Mouse (Mus musculus) forebrain, embryonic 12.5 days (tissue): ENCODE measurements at regions not wholly inside any gene's neighbourhood (a gene's known extent, or its start where the extent isn't known, plus 50 kb on each side); places are given as distances from the start of the nearest gene placed in this dataset.

Experiments
- ATAC-seq: fragments of 200-750 bp; cut with Nextera tagmentation; 2 replicates; pipeline ENCODE4 v1.8.0; 2017; ENCODE audit warnings: moderate TSS enrichment; ENCODE audit not compliant: low FRiP score
- H3K27ac ChIP-seq: fragments of 300-500 bp; sonication (generic); 2 replicates; pipeline ENCODE4 v1.5.1; 2016; ENCODE audit warnings: mild to moderate bottlenecking
- H3K27me3 ChIP-seq: fragments of 300-500 bp; sonication (generic); 2 replicates; pipeline ENCODE4 v1.6.1; 2016; ENCODE audit warnings: mild to moderate bottlenecking
- H3K36me3 ChIP-seq: fragments of 300-500 bp; sonication (generic); replicated peaks from 2 replicates; pipeline ENCODE4 v1.6.1; 2016; ENCODE audit warnings: mild to moderate bottlenecking
- H3K4me1 ChIP-seq: fragments of 300-500 bp; sonication (generic); 2 replicates; pipeline ENCODE4 v1.6.1; 2016
- H3K4me2 ChIP-seq: fragments of 300-500 bp; sonication (generic); 2 replicates; pipeline ENCODE4 v1.6.1; 2016; ENCODE audit warnings: mild to moderate bottlenecking, moderate library complexity
- H3K4me3 ChIP-seq: fragments of 300-500 bp; sonication (generic); replicated peaks from 2 replicates; pipeline ENCODE4 v1.5.1; 2016; ENCODE audit warnings: mild to moderate bottlenecking
- H3K9ac ChIP-seq: fragments of 300-500 bp; sonication (generic); 2 replicates; pipeline ENCODE4 v1.6.1; 2016; ENCODE audit warnings: mild to moderate bottlenecking
- H3K9me3 ChIP-seq: fragments of 300-500 bp; sonication (generic); 2 replicates; pipeline ENCODE4 v1.6.1; 2016
- WGBS: fragments of 180-500 bp; shearing (Covaris S2); methylation state at CpG from one replicate; pipeline ENCODE4 v1.1.7; 2016; 5-methylcytosine and 5-hydroxymethylcytosine counted together

DNA sequence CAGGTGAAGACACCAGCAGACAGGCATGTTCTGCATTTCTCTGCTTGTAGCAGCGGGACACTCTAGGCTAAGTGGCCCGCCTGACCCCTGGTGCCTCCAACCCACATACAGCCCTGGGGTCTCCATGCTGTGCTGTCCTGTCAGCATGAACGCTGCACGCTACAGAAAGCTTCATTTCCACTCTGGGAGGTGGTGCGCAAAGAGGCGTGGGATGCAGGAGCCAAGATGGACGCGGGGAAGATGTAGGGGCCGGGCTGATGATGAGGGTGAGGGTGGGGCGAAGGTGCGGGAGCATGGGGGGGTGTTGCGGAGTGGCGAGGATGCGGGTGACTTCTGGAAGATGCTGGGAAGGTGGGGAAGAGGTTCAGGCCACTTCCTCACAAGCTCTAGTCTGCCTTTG, 88.6 kb upstream of the Hmga2 start:
- Histone ChIP-seq H3K27ac (no peak overlapping the region), H3K27me3 (0 out of 2 replicates have a peak, but pooled peaks cover 8% of the 10 kb centered on the region), H3K9me3 (no peaks in the 10 kb centered on the region), H3K4me1 (peaks cover 5% of the 10 kb centered on the region), H3K4me2 (peak overlapping the region; percentile 44), H3K36me3 (no peaks in the 10 kb centered on the region), H3K9ac (no peak overlapping the region), H3K4me3 (peak overlapping the region; percentile 19)
- peak; percentile 17; the same call in 1 of the 2 replicates for ATAC-seq
- WGBS = 24% methylated on average over 14 of the region's 14 CpGs

DNA sequence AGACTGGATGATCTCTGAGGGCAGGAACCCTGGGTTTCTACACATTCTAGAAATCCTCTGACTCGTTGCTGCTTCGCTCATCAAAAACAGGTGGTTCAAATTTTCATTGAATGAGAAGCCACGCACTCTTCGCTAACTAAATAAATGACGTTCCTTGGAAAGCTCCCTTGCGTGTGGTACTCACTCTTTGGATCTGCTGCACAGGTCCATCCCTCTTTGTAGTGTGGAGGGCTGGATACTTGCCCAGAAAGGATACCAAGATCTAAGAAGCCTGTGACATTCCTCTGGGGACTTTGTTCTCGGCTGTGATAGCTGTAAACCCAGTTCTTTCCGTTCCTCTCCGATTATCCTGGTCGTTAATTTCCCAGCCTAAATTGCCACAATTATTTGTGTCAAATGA, 87.7 kb upstream of the Hmga2 start:
- no peaks in the 10 kb centered on the region for H3K36me3 ChIP-seq
- H3K4me3 ChIP-seq = no peak overlapping the region
- H3K4me1 ChIP-seq = peaks cover 5% of the 10 kb centered on the region
- peak overlapping the region; percentile 44; the same call in 1 of the 2 replicates for H3K4me2 ChIP-seq
- ATAC-seq = no peak
- no peaks in the 10 kb centered on the region for H3K9me3 ChIP-seq
- H3K9ac ChIP-seq = no peak overlapping the region
- no peak overlapping the region for H3K27ac ChIP-seq
- 0 out of 2 replicates have a peak, but pooled peaks cover 8% of the 10 kb centered on the region for H3K27me3 ChIP-seq
- 27% methylated on average over 10 of the region's 10 CpGs for WGBS

DNA sequence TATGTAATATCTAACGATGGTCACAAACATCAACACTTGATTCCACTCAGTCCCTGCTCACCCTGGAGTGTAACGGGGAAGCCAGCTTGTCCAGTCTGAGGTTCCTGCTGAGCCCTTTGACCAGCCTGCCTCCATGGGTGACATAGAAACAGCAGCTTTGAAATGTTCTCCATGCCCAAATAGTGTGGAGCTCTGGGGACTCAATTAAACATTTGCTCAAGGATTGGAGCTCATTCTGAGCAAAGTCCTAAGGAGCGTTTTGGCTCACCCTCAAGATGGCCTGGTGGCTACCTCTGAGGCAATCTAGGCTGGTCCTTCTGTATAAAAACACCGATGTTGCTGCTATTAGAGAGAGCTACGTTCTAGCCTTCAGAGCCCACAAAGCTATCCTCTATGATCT, 85.6 kb upstream of the Hmga2 start:
- ATAC-seq = no peak
- no peaks in the 10 kb centered on the region for H3K9me3 ChIP-seq
- no peak overlapping the region for H3K4me3 ChIP-seq
- peaks cover 5% of the 10 kb centered on the region for H3K4me1 ChIP-seq
- H3K27ac ChIP-seq = no peak overlapping the region
- no peak overlapping the region for H3K9ac ChIP-seq
- H3K36me3 ChIP-seq = no peaks in the 10 kb centered on the region
- 95% methylated on average over 5 of the region's 5 CpGs for WGBS
- H3K27me3 ChIP-seq = 0 out of 2 replicates have a peak, but pooled peaks cover 8% of the 10 kb centered on the region
- no peak overlapping the region for H3K4me2 ChIP-seq

DNA sequence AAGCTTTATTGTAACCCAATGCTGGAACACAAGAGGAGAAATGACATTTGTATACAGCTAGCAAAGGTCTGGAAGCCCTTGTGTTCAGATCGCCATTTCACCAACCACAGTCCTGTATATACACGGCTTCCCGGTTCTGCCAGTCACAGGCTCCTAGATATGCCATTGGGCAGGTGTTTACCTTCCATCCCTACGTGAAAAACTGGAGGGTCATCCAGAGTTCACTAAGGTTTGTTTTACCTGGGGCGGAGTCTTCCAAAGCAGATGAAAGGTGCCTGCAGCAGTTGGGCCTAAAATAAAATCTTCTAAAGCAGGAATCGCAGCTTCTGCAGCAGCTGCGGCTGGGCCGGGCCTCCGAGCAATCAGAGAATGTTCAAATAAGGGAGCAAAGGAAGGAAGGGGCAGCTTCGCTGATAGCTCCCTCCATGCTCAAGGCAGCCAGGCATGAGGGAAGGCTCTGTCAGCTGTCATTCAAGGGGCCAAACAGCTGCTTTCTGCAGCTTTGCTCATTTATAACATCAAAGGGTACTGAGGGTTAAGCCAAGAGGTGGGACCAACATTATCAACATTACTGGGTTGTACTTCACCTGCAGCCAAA, 81.7 kb upstream of the Hmga2 start:
- H3K27ac ChIP-seq = no peak overlapping the region

DNA sequence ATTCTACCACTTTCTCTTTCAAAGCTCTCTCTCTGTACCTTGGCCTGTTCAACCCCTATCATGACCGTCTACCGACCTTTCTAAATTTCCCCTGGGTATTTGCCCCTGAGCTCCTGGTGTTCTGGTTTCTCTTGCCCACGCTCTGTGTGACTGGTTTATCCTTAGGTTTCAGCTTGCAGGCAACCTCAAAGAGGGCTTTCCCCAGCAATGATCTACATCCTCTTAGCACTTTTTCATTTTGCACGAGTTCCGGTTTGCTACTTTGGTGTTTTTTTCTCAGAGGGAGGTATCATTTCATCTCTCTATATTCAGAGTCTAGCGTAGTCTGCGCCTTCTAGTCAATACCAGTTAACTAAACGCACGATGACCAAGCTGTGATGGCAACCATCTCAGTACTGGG, 79.8 kb upstream of the Hmga2 start:
- Histone ChIP-seq H3K4me3 (no peak overlapping the region), H3K4me2 (no peak overlapping the region), H3K27me3 (0 out of 2 replicates have a peak, but pooled peaks cover 12% of the 10 kb centered on the region), H3K4me1 (peaks cover 21% of the 10 kb centered on the region), H3K27ac (no peak overlapping the region), H3K9ac (no peak overlapping the region), H3K9me3 (no peaks in the 10 kb centered on the region), H3K36me3 (no peaks in the 10 kb centered on the region)
- WGBS = 92% methylated on average over 9 of the region's 9 CpGs
- no peak for ATAC-seq

More for the DNA sequence above, 81.7 kb upstream of the Hmga2 start:
- no peak overlapping the region for H3K9ac ChIP-seq
- ATAC-seq = no peak
- H3K9me3 ChIP-seq = no peaks in the 10 kb centered on the region
- H3K4me1 ChIP-seq = peaks cover 4% of the 10 kb centered on the region; the same call in 1 of the 2 replicates
- H3K27me3 ChIP-seq = no peaks in the 10 kb centered on the region
- H3K36me3 ChIP-seq = no peaks in the 10 kb centered on the region
- no peak overlapping the region for H3K4me2 ChIP-seq
- H3K4me3 ChIP-seq = no peak overlapping the region
- 83% methylated on average over 10 of the region's 10 CpGs for WGBS

DNA sequence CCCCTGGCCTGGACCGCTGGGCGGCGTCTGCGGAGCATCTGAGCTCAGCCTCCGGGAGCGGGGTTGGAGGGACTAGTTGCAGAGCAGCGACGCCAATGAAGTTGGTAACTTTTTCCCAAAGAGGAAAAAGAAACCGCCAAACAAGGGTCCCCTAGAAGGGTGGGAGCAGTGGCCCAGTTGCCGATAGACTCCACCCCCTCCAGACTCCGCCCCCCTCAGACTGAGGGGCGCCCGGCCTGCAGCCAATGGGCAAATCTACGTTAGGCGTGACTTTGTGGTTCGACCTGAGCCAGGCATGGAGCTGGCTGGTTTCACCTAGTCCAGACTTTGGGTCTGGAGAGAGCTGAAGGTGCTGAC, 76.8 kb upstream of the Hmga2 start:
- Histone ChIP-seq H3K9ac (peak overlapping the region; percentile 62), H3K4me3 (peak overlapping the region; percentile 49), H3K4me2 (peak overlapping the region; percentile 93), H3K4me1 (peaks cover 22% of the 10 kb centered on the region), H3K27ac (peak overlapping the region; percentile 69), H3K27me3 (0 out of 2 replicates have a peak, but pooled peaks cover 13% of the 10 kb centered on the region), H3K36me3 (no peaks in the 10 kb centered on the region), H3K9me3 (no peaks in the 10 kb centered on the region)
- ATAC-seq = peak; percentile 87
- WGBS = under 1% methylated on average over 16 of the region's 16 CpGs

DNA sequence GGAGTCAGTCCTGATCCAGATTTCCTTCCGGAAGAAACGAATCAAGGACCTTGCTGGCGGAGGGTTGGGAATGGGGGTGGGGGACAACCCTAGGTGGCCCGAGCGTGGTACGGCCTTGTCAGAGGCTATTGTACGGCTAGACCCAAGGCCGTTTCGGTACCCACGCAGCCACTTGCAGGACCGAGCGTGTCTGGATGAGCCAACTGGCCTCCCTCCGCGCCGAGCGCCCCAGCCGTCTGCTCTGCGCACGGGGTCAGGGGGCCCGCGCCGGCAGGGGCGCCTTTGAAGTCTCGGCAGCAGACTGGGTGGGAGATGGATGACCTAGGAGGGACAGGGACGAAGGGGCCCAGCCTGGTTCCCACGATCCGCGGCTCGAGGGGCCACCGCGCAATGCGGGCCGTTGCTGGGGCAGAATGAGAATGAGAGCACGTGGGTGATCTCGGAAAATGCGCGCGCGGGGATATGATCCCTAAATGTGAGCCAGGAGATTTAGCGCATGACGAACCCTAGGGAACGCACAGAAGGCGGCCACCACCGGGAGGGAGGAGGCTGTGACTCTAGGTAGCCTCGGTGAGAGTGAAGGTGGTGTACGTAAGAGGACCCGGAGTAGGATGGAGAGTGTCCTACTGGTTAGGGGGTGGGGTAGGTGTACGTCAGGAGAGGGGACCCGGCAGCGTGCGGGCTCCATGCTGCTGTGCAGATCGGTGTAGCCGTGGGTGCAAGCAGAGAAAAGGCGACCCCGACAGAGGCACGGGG, 76.2 kb upstream of the Hmga2 start:
- Histone ChIP-seq H3K4me1 (peaks cover 22% of the 10 kb centered on the region), H3K36me3 (no peaks in the 10 kb centered on the region), H3K4me2 (peak overlapping the region; percentile 93), H3K27ac (peak overlapping the region; percentile 69), H3K9me3 (no peaks in the 10 kb centered on the region), H3K27me3 (0 out of 2 replicates have a peak, but pooled peaks cover 13% of the 10 kb centered on the region), H3K9ac (peak overlapping the region; percentile 62), H3K4me3 (peak overlapping the region; percentile 49)
- under 1% methylated on average over 56 of the region's 56 CpGs for WGBS
- peak; percentile 84 for ATAC-seq

DNA sequence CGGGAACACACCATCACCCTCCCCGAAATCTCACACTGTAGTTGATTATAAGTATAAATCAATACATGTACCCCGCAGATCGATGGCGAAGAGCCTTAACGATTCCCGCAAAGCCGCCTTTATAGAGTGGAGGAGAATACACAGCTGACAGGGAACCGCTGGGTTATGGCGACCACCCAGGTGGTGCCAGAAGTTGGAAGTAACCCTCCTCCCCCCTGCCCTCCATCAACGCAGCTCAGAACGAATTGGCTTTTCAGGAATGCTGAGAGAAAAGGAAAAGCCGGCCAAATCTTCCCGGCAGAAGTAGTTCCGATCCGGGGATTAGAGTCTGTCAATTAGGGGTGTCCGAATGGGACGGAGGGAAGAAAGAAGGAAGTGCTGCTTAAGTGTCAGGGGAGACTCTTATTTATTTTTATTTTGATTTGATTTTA, 75.6 kb upstream of the Hmga2 start:
- Histone ChIP-seq H3K27ac (no peak overlapping the region), H3K36me3 (no peaks in the 10 kb centered on the region), H3K4me1 (peaks cover 22% of the 10 kb centered on the region), H3K4me2 (peak overlapping the region; percentile 93), H3K9me3 (no peaks in the 10 kb centered on the region), H3K9ac (peak overlapping the region; percentile 62; the same call in 1 of the 2 replicates), H3K27me3 (0 out of 2 replicates have a peak, but pooled peaks cover 13% of the 10 kb centered on the region), H3K4me3 (peak overlapping the region; percentile 49)
- under 1% methylated on average over 18 of the region's 18 CpGs for WGBS
- ATAC-seq = peak; percentile 21; the same call in 1 of the 2 replicates

DNA sequence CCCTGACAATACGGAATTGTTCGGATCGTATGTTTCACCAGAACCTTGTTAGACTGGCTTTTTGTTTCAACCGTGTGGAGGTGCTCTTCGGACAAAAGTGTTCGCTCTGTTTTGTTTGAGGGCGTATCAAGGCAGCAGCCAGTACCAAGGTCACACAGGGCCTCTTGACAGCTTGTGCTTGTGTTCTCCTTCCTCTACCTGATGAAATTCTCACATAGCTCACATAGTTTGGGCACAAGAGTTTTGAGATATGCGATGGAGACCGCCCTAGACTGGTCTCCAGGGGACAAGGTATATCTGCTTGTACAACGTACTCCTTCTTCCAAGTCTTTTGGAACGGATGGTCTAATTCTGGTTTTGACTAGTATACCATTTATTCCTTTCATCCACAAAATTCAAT, 70.9 kb upstream of the Hmga2 start:
- Histone ChIP-seq H3K4me3 (no peak overlapping the region), H3K9ac (no peak overlapping the region), H3K36me3 (no peaks in the 10 kb centered on the region), H3K4me1 (peaks cover 10% of the 10 kb centered on the region), H3K9me3 (no peaks in the 10 kb centered on the region), H3K27me3 (0 out of 2 replicates have a peak, but pooled peaks cover 9% of the 10 kb centered on the region), H3K4me2 (no peak overlapping the region), H3K27ac (no peak overlapping the region)
- ATAC-seq = no peak
- 89% methylated on average over 11 of the region's 11 CpGs for WGBS

DNA sequence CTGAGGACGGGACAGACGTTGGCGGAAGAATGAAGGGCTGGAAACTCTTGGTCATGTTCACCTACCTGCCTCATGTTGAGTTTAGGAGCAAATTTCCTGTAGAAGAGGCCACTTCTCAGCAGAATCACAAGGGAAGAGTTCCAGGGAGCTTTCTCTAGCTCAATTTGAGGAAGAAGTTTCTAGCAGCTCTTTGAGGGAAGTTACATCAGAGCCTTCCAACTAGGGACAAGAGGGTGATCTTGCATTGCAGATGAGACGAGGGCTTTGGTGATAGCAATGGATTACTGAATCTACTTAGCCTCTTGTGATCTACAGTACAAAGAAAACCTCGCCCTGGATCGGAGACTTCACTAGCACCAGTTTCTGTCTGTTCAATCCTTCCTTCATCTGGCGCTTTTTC, 65.3 kb upstream of the Hmga2 start:
- H3K27ac ChIP-seq = no peak overlapping the region
- ATAC-seq = no peak
- 89% methylated on average over 7 of the region's 7 CpGs for WGBS

DNA sequence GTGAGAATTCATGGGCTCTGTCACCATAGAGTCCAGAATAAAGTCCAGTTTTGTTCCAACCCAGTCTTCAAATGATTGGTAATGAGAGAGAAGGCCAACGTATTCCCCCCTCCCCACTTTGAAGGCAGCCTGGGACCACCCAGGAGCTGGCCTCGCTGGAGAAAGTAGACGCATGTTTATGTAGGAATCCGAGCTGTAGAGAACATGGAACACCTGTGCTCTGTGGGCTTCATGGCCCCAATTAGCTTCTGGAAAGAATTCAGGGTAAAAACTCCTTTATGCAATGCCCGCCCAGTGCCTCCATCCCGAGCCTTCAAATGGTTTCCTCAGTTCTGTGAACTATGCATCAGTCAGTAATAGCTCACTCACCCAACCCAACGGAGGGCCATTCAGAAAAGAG, 62.3 kb upstream of the Hmga2 start:
- H3K4me2 ChIP-seq = no peak overlapping the region
- H3K4me1 ChIP-seq = no peaks in the 10 kb centered on the region
- no peaks in the 10 kb centered on the region for H3K9me3 ChIP-seq
- no peak overlapping the region for H3K27ac ChIP-seq
- ATAC-seq = no peak
- no peak overlapping the region for H3K4me3 ChIP-seq
- 78% methylated on average over 7 of the region's 7 CpGs for WGBS
- H3K27me3 ChIP-seq = no peaks in the 10 kb centered on the region
- H3K9ac ChIP-seq = no peak overlapping the region
- H3K36me3 ChIP-seq = no peaks in the 10 kb centered on the region

More for the DNA sequence above, 65.3 kb upstream of the Hmga2 start:
- Histone ChIP-seq H3K9me3 (no peaks in the 10 kb centered on the region), H3K27me3 (no peaks in the 10 kb centered on the region), H3K36me3 (no peaks in the 10 kb centered on the region), H3K4me1 (no peaks in the 10 kb centered on the region; the same call in 1 of the 2 replicates), H3K4me3 (no peak overlapping the region), H3K9ac (no peak overlapping the region), H3K4me2 (no peak overlapping the region)

DNA sequence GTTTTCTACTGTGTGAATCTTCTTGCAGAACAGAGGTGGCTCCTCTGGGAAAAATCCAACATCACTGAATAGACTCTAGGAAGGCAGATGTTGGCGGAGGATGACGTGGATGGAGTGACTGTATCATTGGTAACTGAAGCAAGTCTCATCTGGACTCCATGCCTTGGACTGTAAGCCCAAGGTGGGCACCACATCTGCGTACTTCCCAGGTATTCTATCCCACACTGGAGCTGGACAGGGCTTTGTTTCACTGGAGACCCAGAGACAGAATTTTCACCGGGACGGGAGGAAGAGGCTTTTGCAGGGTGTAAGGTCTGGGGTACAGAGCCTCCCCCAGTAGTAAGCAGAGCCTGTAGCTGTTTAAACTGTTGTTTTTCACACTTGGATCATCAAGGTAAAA, 52.1 kb upstream of the Hmga2 start:
- Histone ChIP-seq H3K36me3 (no peaks in the 10 kb centered on the region), H3K4me3 (no peak overlapping the region), H3K4me2 (no peak overlapping the region), H3K27me3 (no peaks in the 10 kb centered on the region), H3K9ac (no peak overlapping the region), H3K27ac (no peak overlapping the region), H3K9me3 (no peaks in the 10 kb centered on the region), H3K4me1 (no peaks in the 10 kb centered on the region)
- ATAC-seq = no peak
- 95% methylated on average over 5 of the region's 5 CpGs for WGBS
